Mouse (Mus musculus) large intestine, adult 2 months (tissue): ENCODE results near the gene Aldoc. TPM values are rescaled to one million over a fixed set of nuclear protein-coding genes. Genes with fewer than 3 reads are reported as not detected.
"Not testable (repeated sequence)": the region's sequence is repeated elsewhere in the genome, so short reads cannot be mapped to it uniquely, and the experiment has no call there.

Experiments
- DNase-seq: peaks from one replicate; pipeline ENCODE4 v3.0.0-alpha.2; 2012; ENCODE audit warnings: low read depth, low spot score
- WGBS: fragments of 180-500 bp; shearing (Covaris S2); methylation state at CpG from one replicate; pipeline ENCODE4 v1.1.7; 2018; 5-methylcytosine and 5-hydroxymethylcytosine counted together
- polyA plus RNA-seq: library from polyadenylated mRNA; depleted of rRNA; stranded (reverse); fragments of >200 nt; gene quantifications from 2 replicates; pipeline ENCODE4 v1.2.3, GENCODE M21; 2012; rRNA removed

The Aldoc gene
- 7.0 and 7.4 TPM in 2 replicates for polyA plus RNA-seq

DNA sequence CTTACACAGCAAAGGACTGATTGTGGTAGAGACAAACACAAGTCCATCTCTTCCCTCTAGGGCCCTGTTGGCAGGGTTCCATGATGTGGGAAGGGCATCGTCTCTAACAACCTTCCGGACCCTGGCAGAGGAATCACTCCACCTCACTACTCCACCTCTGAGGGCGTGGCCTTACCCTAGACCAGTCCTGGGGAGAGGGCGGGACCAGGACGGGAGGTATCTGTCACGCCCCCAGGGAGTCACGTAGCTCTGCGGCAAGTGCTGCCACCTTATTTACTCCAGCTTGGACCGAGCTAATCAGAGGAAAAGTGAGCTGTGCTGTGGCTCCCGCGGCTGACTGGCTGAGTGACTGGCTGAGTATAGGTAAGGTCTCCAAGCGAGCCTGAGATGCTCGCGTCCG, at the start of gene Aldoc:
Aldoc (plus strand) TSS at position 109 of the 400 bp plus-strand sequence.
- peak; percentile 96 for DNase-seq
- WGBS, result 6% methylated on average over 15 of the region's 15 CpGs

GRCm38 (mm10) chr11:78275596-78275995, 47.2 kb upstream of the Aldoc start:
- 95% methylated on average over 1 of the region's 1 CpGs for WGBS

DNA sequence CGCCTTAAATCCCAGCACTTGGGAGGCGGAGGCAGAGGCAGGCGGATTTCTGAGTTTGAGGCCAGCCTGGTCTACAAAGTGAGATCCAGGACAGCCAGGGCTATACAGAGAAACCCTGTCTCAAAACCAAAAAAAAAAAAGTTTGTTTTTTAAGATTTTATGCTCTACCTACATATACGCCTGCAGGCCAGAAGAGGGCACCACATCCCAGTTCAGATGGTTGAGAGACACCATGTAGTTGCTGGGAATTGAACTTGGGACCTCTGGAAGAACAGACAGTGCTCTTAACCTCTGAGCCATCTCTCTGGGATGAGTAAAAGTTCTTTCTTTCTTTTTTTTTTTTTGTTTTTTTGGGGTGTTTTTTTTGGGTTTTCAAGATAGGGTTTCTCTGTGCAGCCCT, 46.6 kb upstream of the Aldoc start:
- not testable (repeated sequence) for DNase-seq
- WGBS, result 94% methylated on average over 4 of the region's 4 CpGs

More at GRCm38 (mm10) chr11:78275596-78275995, 47.2 kb upstream of the Aldoc start:
- no peak for DNase-seq

GRCm38 (mm10) chr11:78278853-78279252, 43.9 kb upstream of the Aldoc start:
- no peak for DNase-seq
- 75% methylated on average over 7 of the region's 7 CpGs for WGBS

- DNase-seq, result no peak
Measured at GRCm38 (mm10) chr11:78279586-78279985, 43.2 kb upstream of the Aldoc start.

GRCm38 (mm10) chr11:78289146-78289763, 33.5 kb upstream of the Aldoc start:
- DNase-seq, result no peak
- WGBS, result 80% methylated on average over 7 of the region's 7 CpGs

More at GRCm38 (mm10) chr11:78279586-78279985, 43.2 kb upstream of the Aldoc start:
- WGBS, result 85% methylated on average over 4 of the region's 4 CpGs

GRCm38 (mm10) chr11:78290654-78291053, 32.1 kb upstream of the Aldoc start, which contains the start of gene BC030499:
Gene BC030499 (plus strand): TSS chr11:78290841.
- WGBS, result 91% methylated on average over 4 of the region's 4 CpGs
- DNase-seq, result no peak

DNA sequence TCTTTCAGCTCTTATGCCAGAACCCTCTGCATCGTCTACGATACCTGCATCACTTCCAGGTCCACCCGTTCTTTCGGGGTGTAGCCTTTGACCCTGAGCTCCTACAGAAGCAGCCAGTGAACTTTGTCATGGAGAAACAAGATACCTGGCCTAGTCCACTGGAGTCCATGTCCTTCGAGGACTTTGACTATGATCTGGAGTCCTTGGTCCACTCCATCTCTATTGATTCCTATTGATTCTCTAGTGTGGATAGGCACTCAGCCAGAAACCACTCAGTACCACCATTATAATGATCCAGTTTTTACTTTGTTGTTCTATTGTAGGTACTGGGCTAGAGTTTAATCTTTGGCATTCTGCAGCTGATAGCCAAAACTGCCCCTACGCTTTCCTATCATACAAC, 28.2 kb upstream of the Aldoc start:
- WGBS, result 88% methylated on average over 6 of the region's 6 CpGs
- no peak for DNase-seq

GRCm38 (mm10) chr11:78300917-78301316, 21.9 kb upstream of the Aldoc start:
- 61% methylated on average over 7 of the region's 7 CpGs for WGBS
- no peak for DNase-seq

DNA sequence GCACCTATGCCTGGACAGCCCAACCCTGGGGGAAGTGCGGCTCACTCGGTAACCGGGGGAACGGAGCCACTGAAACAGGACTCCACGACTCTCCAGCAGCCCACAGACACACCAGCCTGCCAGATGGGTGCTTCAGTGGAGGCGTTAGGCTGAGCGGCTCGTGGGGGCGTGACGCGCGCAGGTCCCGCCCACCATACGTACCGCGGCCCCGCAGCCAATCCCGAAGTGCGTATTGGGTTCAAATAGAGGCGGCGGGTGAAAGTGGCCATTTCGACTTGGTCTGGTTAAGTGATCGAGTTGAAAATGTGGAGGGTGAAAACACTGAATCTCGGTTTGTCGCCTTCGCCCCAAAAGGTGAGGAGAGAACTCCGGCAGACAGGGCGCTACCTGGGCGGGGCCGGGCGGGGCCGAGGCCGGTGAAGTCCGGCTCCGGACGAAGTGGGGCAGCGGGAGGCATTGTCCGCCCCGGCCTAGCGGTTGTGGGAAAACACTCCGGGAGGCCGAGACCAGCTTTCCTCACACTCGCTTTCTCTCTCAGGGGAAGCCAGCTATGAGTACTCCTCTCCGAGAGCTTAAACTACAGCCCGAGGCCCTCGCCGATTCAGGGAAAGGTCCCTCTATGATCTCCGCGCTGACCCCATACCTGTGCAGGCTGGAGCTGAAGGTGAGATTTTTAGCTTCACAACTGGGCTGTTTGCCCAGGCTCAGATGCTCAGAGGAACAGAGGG, 21.2 kb upstream of the Aldoc start, which contains the start of gene Spag5:
Spag5 (plus strand) TSS at position 173 of the 728 bp plus-strand sequence.
- DNase-seq, result peak; percentile 46
- WGBS, result under 1% methylated on average over 49 of the region's 49 CpGs

- no peak for DNase-seq
- 88% methylated on average over 4 of the region's 4 CpGs for WGBS
Measured at GRCm38 (mm10) chr11:78305272-78305671, 17.5 kb upstream of the Aldoc start.

DNA sequence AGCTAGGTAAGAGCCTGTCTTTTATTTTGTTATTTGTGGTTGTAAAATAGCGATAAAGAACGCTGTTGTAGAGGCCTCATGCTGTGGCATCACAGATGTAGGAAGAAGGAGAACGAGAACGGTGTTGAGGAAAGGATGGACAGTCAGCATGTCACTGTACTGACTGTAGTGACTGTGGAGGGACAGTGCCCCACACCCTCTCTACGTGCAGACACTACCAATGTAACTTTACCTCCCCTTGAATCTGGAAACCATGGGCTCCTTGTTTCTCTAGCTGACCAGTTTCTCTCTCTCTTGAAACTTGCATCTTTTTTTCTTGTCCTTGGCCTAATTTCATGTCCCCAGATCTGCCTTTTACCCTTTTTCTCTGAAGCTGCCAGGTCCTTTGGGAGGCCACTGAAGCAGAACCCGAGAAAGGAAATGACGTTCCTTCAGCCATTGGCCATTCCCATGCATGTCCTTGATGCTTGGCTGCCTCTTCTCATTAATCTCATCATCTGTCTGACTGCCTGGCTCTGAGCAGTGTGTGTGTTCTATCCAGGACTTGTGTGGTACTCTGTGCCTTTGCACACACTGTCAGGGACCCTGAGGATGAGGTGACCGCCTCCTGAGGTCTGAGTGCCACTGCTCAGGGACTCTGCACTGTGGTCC, 11.8 kb upstream of the Aldoc start:
- no peak for DNase-seq
- WGBS, result 92% methylated on average over 8 of the region's 8 CpGs

DNA sequence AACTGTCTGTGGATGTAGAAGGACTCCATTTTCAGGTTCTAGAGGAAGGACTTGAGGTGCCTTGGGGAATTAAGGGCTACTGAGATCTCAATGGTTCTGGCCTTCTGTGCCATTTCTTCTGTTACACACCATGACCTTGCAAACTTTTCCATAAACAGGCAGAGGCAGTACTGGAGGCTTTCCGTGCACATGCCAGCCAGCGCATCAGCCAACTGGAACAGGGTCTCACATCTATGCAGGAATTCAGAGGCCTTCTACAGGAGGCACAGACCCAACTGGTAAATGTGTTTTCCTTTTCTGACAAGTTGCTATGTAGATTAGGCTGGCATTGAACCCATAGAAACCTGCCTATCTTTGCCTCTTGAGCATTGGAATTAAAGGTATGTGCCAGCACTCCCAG, 9.1 kb upstream of the Aldoc start:
- 99% methylated on average over 2 of the region's 2 CpGs for WGBS

DNA sequence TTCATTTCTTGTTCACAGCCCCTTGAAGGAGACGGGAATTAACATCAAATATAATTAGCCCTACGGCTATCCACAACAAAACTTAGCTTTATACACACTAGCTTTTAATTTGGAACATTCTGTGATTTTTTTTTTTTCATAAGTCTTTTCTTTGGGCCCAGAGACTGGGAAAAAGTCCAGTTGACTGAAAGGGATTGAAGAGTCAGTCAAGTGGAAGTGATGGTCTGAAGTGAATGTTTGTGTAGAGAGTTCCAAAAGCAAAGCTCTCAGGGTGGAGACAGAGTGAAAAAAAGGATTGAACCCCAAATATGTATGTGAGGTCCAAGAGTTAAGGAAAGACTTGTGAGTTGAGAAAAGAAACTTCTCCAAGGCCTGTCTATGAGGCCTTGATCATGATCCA, 4.4 kb upstream of the Aldoc start:
- no peak for DNase-seq
- WGBS, result 87% methylated on average over 2 of the region's 2 CpGs

More for the DNA sequence above, 9.1 kb upstream of the Aldoc start:
- DNase-seq, result no peak

DNA sequence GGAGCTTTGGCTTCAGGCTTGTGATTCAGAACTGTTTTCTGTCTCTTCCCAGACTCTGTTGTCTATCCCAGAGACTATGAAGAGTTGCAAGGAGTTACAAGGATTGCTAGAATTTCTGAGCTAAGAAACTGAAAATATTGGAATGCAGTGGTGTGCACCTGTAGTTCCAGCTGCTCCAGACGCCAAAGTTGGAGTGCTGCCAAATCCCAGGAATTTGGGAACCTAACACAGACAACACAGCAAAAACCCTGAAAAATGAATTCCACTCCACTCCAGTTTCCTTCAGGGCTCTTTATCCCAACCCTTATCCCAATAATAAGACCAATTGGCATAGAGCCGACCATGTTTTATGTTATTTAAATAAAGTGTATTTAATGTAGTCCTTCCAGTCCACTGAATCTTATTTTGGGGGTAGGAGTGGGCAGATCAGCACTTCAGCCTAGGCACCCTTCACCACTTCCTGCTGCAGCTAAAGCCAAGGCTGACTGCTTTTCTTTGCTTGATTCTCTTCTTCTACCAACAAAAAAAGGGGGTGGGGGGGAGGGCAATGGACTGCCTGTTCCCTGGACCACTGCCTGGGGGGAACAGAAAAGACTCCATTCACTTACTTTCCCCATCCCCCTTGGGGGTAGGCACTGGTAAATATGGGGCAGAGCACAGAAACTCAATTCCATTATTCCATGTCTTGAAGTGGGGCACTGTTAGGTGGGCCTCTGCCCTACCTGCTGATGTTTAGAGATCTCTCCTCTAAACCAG, 514 bp upstream of the Aldoc start:
- 28% methylated on average over 2 of the region's 2 CpGs for WGBS
- no peak for DNase-seq

DNA sequence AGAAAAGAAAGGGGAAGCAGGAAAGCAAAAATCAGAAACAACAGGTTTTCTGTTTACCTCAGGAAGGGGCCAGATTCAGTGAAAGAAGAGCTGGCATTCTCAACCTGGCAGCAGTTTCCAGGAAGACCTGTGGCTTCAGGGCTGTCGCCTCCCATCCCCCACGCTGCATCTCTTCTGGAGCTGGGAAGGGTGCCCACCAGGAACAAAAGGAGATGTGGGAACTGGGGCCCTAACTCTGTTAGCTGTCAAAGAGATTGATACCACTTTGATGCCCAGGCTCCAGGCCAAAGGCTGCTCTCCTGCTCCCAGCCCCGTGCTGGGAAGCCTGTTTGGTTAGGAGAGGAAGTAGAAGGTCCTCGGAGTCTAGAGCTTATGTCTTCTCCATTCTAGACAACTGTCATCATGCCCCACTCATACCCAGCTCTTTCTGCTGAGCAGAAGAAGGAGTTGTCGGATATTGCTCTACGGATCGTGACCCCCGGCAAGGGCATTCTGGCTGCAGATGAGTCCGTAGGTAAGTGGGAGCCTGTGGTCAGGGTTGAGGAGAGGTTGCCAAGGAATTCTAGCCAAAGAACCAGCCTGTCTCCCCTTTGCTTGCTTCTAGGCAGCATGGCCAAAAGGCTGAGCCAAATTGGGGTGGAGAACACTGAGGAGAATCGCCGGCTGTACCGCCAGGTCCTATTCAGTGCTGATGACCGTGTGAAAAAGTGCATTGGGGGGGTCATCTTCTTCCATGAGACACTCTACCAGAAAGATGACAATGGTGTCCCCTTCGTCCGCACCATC, 1.4 kb downstream of the Aldoc start:
- DNase-seq, result no peak
- 89% methylated on average over 15 of the region's 15 CpGs for WGBS

DNA sequence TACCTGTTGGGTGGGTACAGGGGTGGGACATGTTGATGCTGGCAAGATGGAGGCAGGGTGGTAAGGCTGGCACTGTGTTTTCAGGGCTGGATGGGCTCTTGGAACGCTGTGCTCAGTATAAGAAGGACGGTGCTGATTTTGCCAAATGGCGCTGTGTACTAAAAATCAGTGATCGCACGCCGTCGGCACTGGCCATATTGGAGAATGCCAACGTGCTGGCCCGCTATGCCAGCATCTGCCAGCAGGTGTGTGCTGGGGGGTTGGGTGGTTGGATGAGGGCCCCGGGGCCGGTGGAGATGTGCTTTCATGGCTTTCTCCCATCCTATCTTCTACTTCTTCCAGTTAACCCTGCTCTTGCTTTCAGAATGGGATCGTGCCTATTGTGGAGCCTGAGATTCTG, 2.2 kb downstream of the Aldoc start:
- no peak for DNase-seq
- WGBS, result 94% methylated on average over 12 of the region's 12 CpGs

GRCm38 (mm10) chr11:78327215-78327614, 4.4 kb downstream of the Aldoc start:
- WGBS, result 93% methylated on average over 4 of the region's 4 CpGs
- no peak for DNase-seq
